Mouse (Mus musculus) midbrain, embryonic 16.5 days (tissue): Measurements from ENCODE around the gene Gbgt1. TPM values are rescaled to one million over a fixed set of nuclear protein-coding genes. Genes with fewer than 3 reads are reported as not detected.

Experiments
- ATAC-seq: fragments of 200-750 bp; cut with Nextera tagmentation; 2 replicates; pipeline ENCODE4 v1.8.0; 2017; ENCODE audit warnings: moderate TSS enrichment
- H3K27ac ChIP-seq: fragments of 300-500 bp; sonication (generic); 2 replicates; pipeline ENCODE4 v1.5.1; 2014; ENCODE audit warnings: mild to moderate bottlenecking, low read length, mixed read lengths
- H3K27me3 ChIP-seq: fragments of 300-500 bp; sonication (generic); 2 replicates; pipeline ENCODE4 v1.6.1; 2014; ENCODE audit warnings: low read depth, low read length, mixed read lengths; ENCODE audit not compliant: control insufficient read depth, insufficient read depth
- H3K36me3 ChIP-seq: fragments of 300-500 bp; sonication (generic); 2 replicates; pipeline ENCODE4 v1.6.1; 2014; ENCODE audit warnings: mild to moderate bottlenecking, low read length, moderate library complexity, mixed read lengths; ENCODE audit not compliant: control insufficient read depth, insufficient read depth
- H3K4me1 ChIP-seq: fragments of 300-500 bp; sonication (generic); 2 replicates; pipeline ENCODE4 v1.6.1; 2014; ENCODE audit warnings: mild to moderate bottlenecking, low read length, mixed read lengths; ENCODE audit not compliant: control insufficient read depth, insufficient read depth
- H3K4me2 ChIP-seq: fragments of 300-500 bp; sonication (generic); 2 replicates; pipeline ENCODE4 v1.6.1; 2014; ENCODE audit warnings: mild to moderate bottlenecking, low read length, mixed read lengths
- H3K4me3 ChIP-seq: fragments of 300-500 bp; sonication (generic); 2 replicates; pipeline ENCODE4 v1.5.1; 2014; ENCODE audit warnings: low read depth, mild to moderate bottlenecking, low read length, moderate library complexity, mixed read lengths
- H3K9ac ChIP-seq: fragments of 300-500 bp; sonication (generic); 2 replicates; pipeline ENCODE4 v1.6.1; 2014; ENCODE audit warnings: low read depth, low read length, mixed read lengths
- H3K9me3 ChIP-seq: fragments of 300-500 bp; sonication (generic); replicated peaks from 2 replicates; pipeline ENCODE4 v1.6.1; 2014; ENCODE audit warnings: mild to moderate bottlenecking, low read length, mixed read lengths; ENCODE audit not compliant: control insufficient read depth, poor library complexity, severe bottlenecking
- WGBS: fragments of 180-500 bp; shearing (Covaris S2); extraction: QIAGEN DNeasy Blood & Tissue Kit; methylation state at CpG from one replicate; pipeline ENCODE4 v1.1.7; 2014; 5-methylcytosine and 5-hydroxymethylcytosine counted together
- polyA plus RNA-seq: library from polyadenylated mRNA; unstranded; fragments of >200 nt; fragmentation: Nextera tagmentation; extraction: Ambion mirVana; gene quantifications from 2 replicates; pipeline ENCODE4 v1.2.1, GENCODE M21; 2015

Gbgt1 gene
- polyA plus RNA-seq, 1 experiment from 2014 or later: 1.1 TPM

DNA sequence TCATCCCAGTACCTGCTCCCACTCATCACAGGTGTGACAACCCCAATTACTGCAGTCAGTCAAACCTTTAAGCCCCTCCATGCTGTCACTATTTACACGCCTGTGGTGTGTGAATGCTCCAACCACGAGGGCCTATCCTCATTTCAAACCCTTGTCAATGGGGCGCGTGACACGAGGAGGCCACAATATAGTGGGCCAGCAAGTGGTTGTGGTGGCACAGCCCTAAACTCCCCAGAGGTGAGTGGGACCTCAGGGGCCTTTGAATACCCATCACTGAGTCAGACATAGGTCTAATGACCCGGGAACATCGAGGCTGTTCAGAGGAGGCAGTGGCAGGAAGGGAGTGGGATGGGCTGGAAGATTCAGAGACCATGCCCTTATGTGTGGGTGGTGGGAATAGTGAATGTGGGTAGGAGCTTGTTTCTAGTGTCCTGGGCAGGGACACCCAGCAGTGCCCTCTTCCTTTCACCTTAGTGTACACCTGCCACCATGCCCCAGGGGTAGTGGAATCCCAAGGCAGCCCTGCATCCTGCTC, 37.3 kb downstream of the Gbgt1 start:
- Histone ChIP-seq H3K27ac (peak overlapping the region; percentile 80), H3K4me3 (peak overlapping the region; percentile 45), H3K36me3 (no peaks in the 10 kb centered on the region), H3K4me2 (peak overlapping the region; percentile 58), H3K9ac (peak overlapping the region; percentile 63), H3K27me3 (no peaks in the 10 kb centered on the region), H3K4me1 (peaks cover 77% of the 10 kb centered on the region), H3K9me3 (no peaks in the 10 kb centered on the region)
- peak; percentile 1; the same call in 1 of the 2 replicates for ATAC-seq
- 48% methylated on average over 7 of the region's 7 CpGs for WGBS

DNA sequence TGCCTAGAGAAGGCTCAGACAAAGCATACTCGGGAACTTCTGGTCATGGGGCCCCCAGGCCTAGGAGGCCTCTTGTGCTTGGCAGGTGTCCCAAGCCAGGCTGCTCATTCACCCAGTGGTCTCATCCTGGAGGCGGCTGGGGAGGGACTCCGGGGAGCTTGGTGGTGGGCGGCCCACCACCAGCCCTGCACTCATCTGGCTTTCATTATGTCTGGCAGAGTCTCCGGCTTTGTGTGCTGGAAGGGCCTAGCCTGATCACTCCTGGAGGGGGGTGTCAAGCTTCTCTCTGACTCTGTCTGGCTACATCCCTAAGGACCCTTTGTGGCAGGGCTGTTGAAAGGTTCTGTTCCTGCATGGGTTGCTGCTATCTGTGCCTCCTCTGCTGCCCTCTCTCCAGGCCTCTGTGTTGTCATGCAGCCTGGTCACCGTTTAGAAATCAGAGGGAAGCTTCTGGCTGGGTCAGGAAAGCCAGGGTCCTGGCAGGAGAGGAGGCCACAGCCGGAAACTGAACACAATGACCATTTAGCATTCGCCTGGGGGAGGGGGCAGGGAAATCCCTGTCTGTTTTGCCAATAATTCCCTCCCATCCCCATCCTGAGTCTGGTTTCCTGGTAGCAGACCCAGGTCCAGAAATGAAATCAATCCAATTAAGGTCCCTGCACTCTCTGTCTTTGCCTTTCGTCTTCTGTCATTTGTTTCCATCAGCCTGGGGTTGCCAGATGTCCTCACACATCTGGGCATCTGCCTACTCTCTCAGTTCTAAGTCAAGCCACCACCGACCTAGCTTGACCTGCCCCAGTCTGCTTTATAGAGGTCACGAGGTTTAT, 38.0 kb downstream of the Gbgt1 start:
- peak overlapping the region; percentile 45 for H3K4me3 ChIP-seq

DNA sequence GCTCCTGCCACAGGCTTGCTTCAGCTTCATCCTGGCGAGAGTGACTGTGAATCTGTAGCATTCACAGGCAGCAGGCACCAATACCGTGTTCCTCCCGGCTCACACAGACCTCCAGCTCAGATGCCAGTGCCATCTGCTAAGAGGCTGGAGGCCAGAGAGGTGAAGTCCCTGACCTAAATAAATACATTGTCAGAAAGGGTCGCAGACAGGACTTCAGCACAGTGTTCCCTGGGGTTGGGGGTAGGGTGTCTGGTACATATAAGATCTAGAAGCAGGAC, 38.5 kb downstream of the Gbgt1 start:
- Histone ChIP-seq H3K4me2 (peak overlapping the region; percentile 58), H3K9ac (peak overlapping the region; percentile 63; the same call in 1 of the 2 replicates), H3K9me3 (no peaks in the 10 kb centered on the region), H3K4me1 (peaks cover 81% of the 10 kb centered on the region), H3K36me3 (no peaks in the 10 kb centered on the region), H3K27ac (peak overlapping the region; percentile 80), H3K27me3 (no peaks in the 10 kb centered on the region), H3K4me3 (no peak overlapping the region)
- WGBS: 48% methylated on average over 4 of the region's 4 CpGs
- no peak for ATAC-seq

More for the DNA sequence above, 38.0 kb downstream of the Gbgt1 start:
- Histone ChIP-seq H3K4me1 (peaks cover 80% of the 10 kb centered on the region), H3K9ac (peak overlapping the region; percentile 63), H3K27ac (peak overlapping the region; percentile 80), H3K36me3 (no peaks in the 10 kb centered on the region), H3K27me3 (no peaks in the 10 kb centered on the region), H3K9me3 (no peaks in the 10 kb centered on the region), H3K4me2 (peak overlapping the region; percentile 58)
- 27% methylated on average over 11 of the region's 11 CpGs for WGBS
- ATAC-seq: no peak

DNA sequence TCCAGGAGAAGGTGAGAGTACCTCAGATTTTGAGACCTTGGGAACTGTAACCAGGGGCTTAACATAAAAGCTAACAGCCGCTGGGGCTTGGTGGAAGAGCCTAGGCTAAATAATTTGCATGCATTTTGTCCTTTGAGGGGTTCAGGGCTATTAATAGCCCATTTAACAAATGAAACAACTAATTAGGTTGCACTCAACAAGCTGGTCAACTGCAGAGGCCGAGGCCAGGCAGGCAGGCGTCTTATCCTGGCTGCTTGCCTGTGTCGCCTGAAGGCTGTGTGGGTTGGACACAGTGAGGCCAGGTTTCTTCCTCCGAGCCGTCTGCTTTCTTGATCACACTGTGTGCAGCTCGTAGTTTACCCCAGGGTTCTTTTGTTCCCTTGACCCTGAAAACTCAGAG, 39.0 kb downstream of the Gbgt1 start:
- no peak overlapping the region for H3K4me3 ChIP-seq
- ATAC-seq: no peak

DNA sequence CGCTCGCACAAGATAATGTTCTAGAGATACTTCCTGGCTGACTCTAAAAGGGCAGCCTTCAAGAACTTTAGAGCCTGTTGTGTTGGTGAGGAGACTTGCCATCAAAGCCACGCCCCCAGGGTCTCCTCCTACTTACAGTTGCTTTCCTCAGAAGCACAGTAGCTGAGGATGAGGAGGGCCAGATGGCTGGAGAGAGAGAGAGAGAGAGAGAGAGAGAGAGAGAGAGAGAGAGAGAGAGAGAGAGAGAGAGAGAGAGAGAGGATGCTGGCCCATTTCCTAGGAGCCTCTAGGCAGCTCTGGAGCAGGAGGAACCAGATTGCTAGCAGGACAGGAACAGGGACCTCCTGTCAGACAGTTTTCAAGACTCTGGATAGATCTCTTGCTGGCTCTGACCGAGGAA, 39.5 kb downstream of the Gbgt1 start:
- Histone ChIP-seq H3K9me3 (no peaks in the 10 kb centered on the region), H3K4me2 (no peak overlapping the region), H3K36me3 (no peaks in the 10 kb centered on the region), H3K27me3 (no peaks in the 10 kb centered on the region), H3K27ac (peak overlapping the region; percentile 80; the same call in 1 of the 2 replicates), H3K4me3 (no peak overlapping the region), H3K9ac (no peak overlapping the region), H3K4me1 (peaks cover 79% of the 10 kb centered on the region)
- WGBS: 79% methylated on average over 4 of the region's 4 CpGs
- no peak for ATAC-seq

More for the DNA sequence above, 39.0 kb downstream of the Gbgt1 start:
- H3K27me3 ChIP-seq: no peaks in the 10 kb centered on the region
- no peak overlapping the region; the same call in 1 of the 2 replicates for H3K9ac ChIP-seq
- WGBS: 22% methylated on average over 7 of the region's 7 CpGs
- H3K27ac ChIP-seq: peak overlapping the region; percentile 80
- H3K9me3 ChIP-seq: no peaks in the 10 kb centered on the region
- H3K4me2 ChIP-seq: peak overlapping the region; percentile 58
- H3K4me1 ChIP-seq: peaks cover 79% of the 10 kb centered on the region
- no peaks in the 10 kb centered on the region for H3K36me3 ChIP-seq

DNA sequence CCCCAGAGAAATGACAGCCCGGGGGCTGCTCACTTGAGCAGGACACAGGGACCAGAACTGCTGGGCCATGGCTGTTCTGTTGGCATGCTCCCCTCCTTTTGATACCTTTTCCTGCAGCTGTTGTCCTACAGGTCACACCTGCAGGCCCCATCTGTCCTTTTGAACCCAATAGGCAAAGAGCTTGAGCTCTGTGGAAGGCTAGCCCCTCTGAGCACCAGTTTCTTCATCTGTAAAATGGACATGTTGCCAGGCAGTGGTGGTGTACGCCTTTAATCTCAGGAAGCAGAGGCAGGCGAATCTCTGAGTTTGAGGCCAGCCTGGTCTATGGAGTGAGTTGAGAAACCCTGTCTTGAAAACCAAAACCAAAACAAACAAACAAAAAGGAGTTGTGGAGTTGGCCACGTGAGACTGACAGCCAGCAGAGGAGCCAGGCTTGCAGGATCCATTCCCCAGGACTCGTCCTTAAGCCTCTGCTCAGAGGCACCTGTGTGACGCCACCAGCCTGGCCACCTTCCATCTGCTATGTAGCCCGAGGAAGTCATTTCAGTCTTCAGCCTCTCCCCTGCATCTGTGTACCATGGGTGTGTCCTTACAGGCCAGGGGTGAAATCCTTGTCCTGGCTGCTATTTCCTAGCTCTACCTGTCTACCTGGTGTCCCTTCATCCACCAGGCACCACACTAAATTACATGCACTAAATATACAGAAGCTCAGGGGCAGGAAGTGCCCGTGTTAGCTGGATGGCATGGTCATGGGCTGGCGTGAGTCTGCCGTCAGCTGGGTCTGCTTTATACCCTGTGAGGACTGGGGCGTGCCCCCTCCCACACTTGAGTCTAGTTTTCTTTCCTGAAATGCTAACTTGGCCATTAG, 40.3 kb downstream of the Gbgt1 start:
- Histone ChIP-seq H3K27ac (peak overlapping the region; percentile 29; the same call in 1 of the 2 replicates), H3K4me1 (peaks cover 75% of the 10 kb centered on the region), H3K4me2 (no peak overlapping the region), H3K36me3 (peaks cover 3% of the 10 kb centered on the region; the same call in 1 of the 2 replicates), H3K9me3 (no peaks in the 10 kb centered on the region), H3K27me3 (no peaks in the 10 kb centered on the region), H3K9ac (peak overlapping the region; percentile 41; the same call in 1 of the 2 replicates), H3K4me3 (no peak overlapping the region)
- ATAC-seq: no peak
- 64% methylated on average over 11 of the region's 11 CpGs for WGBS

DNA sequence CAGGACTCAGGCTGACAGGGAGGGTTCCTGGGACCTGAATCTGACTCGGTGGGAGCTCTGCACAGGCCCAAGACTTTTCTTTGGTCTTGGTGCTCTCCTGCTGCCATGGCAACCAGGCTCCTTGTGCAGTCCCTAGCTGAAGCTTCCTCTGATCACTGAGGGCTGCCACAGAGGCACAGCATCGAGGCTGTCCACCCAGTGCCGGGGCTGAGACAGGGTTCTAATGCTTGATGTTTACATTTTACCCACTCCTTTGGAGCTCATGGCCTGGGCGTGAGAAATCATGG, 40.9 kb downstream of the Gbgt1 start:
- ATAC-seq: 0 out of 2 replicates have a peak, but pooled peaks have one; percentile 30
- peak overlapping the region; percentile 17; the same call in 1 of the 2 replicates for H3K4me2 ChIP-seq

DNA sequence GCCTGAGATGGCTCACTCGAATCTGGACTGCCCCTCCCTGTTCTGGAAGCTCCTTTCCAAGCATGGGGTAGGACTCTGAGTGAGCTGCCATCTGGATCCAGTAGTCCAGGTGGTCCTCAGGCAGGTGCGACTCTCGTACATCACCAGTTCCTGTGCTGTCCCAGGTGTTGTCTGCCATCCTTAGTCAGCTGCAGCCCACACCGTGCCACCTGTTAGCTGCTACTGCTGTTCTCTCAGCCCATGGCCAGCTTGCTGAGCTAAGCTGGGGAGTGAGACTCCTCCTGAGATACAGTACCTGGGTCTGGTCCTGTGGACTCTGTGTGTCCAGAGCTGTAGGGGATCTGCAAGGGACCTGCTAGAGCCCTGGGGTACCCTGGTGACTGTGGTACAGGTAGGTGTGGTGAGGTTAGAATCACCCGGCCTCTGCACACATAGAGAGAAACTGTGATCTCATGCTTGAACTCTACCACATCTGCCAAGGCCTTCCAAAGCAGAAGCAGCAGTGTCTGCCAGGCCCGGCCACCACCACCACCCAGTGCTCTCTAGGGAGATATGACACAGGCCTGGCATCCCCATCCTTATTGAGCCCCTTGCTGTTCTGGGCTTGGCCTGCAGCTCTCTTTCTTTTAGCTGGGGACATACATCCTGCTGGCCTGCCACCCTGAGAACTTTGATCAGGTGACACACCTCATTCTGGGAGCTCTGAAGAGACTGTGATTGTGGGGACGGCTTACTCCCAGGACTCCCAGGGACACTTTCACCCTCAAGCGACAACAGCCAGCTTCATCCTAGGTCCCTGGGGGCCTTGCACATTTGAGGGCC, 41.5 kb downstream of the Gbgt1 start:
- Histone ChIP-seq H3K9me3 (no peaks in the 10 kb centered on the region), H3K27ac (peak overlapping the region; percentile 72), H3K4me3 (no peak overlapping the region), H3K4me2 (peak overlapping the region; percentile 17; the same call in 1 of the 2 replicates), H3K4me1 (peaks cover 63% of the 10 kb centered on the region), H3K27me3 (no peaks in the 10 kb centered on the region), H3K9ac (peak overlapping the region; percentile 41), H3K36me3 (peaks cover 12% of the 10 kb centered on the region)
- ATAC-seq: no peak
- 65% methylated on average over 8 of the region's 8 CpGs for WGBS

More for the DNA sequence above, 40.9 kb downstream of the Gbgt1 start:
- WGBS: 19% methylated on average over 4 of the region's 4 CpGs
- H3K9ac ChIP-seq: peak overlapping the region; percentile 41; the same call in 1 of the 2 replicates
- H3K27me3 ChIP-seq: no peaks in the 10 kb centered on the region
- H3K4me3 ChIP-seq: no peak overlapping the region
- H3K9me3 ChIP-seq: no peaks in the 10 kb centered on the region
- peaks cover 8% of the 10 kb centered on the region for H3K36me3 ChIP-seq
- peaks cover 69% of the 10 kb centered on the region for H3K4me1 ChIP-seq
- H3K27ac ChIP-seq: peak overlapping the region; percentile 53
